Mouse (Mus musculus): ENCODE measurements around the gene Pde8b.
"Not testable (repeated sequence)": the region's sequence is repeated elsewhere in the genome, so short reads cannot be mapped to it uniquely, and the experiment has no call there.

Pde8b gene

DNA sequence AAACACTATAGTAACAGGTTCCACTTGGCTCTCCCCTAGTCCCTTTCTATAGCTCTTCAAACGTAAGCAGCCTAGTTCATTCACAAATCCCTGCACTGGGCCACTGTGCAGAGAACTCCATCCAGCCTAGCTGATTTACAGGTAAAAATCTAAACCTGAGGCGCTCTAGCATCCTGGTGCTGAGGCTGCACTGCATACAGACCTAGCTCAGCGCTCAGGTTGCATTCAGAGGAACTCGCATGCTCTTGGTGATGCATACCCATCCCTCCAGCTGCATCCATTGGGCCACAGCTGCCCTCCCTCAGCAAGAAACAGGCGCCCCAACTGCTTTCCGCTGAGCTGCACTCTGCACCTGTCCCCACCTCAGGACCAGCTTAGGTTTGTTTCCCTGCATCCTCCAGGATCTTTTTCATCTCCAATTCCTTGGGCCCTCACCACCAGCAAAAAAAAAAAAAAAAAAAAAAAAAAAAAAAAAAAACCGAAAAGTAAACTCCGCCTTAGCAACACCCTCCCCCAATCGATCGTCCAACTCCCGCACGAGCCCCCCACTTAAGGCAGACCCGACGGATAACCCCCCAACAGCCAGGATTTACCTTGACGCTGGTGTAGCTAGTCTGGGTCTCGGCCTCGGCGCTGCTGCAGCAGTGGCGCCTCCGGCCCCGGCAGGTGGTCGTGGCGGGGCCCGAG, 28.1 kb downstream of the Pde8b start:
- DNase-seq (ENCODE audit: extremely low read depth, insufficient read length, low spot score) = no peak

DNA sequence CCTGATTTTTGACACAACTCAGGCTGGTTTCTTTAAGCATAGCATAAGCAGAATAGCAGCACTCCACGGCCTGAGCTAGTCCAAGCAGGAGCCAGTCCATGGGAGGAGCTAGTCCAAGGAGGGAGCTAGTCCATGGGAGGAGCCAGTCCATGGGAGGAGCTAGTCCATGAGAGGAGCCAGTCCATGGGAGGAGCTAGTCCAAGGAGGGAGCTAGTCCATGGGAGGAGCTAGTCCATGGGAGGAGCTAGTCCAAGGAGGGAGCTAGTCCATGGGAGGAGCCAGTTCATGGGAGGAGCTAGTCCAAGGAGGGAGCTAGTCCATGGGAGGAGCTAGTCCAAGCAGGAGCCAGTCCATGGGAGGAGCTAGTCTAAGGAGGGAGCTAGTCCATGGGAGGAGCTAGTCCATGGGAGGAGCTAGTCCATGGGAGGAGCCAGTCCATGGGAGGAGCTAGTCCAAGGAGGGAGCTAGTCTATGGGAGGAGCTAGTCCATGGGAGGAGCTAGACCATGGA, 34.4 kb downstream of the Pde8b start:
- not testable (repeated sequence) for DNase-seq (ENCODE audit: extremely low read depth, insufficient read length, low spot score)

DNA sequence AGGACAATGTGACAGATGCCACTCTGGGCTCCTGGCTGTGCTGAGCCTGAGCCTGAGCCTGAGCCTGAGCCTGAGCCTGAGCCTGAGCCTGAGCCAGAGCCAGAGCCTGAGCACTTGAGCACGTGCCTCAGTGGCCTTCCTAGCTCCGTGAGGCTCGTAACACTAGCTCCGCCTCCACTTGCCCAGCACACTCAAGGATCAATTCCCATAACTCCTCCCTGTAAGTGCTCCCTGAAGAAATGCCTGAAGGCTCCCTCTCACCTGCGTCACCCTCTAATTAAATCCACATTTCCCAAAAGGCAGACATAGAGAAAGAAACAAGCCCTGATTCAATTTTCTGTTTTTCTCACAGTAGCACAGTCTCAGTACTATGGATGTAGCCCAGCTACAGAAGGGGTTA, 37.8 kb downstream of the Pde8b start:
- DNase-seq (ENCODE audit: extremely low read depth, insufficient read length, low spot score) = no peak

DNA sequence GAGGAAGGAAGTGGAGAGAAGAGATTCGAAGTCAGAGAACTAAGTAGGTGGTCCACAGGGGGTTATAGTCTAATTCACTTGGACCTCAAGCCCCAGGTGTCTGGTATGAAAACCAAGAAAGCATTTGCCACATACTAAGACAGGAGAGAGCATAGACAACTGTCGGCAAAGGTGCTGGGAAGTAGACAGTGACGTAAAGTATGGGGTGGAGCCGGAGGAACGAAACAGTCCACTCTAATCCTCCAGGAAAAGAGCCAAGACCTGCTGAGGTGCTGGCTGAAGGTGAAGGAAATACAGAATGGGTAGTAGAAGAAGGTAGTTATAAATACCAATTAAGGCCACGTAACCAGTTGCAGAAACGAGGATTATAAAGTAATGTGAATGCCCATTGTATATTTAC, 42.8 kb downstream of the Pde8b start:
- not testable (repeated sequence) for DNase-seq (ENCODE audit: extremely low read depth, insufficient read length, low spot score)

DNA sequence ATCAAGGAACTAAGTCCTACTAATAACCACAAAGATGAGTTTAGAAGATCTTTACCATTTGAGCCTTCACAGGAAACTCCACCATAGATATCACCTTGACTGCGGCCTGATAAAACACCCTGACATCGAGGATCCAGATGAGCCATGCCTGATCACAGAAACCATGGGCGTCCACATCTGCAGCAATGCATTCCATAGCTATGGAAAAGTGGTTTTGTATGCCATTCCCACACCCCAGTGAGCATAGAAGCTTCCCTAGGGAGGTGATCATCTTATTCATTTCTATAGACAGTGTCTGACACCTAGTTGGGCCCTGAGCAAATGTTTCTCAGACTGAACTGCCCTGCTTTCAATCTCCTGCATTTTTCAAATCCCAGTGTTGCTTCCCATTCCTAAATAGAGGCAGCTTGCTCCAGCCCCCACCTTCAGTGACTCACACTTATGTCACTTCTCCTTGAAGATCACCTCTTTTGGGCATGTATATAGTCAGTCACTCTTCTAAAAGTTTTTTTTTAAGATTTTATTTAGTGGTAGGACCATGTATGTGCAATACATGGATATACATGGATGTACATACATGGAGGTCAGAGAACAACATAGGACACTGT, 47.9 kb downstream of the Pde8b start:
- no peak for DNase-seq (ENCODE audit: extremely low read depth, insufficient read length, low spot score)

DNA sequence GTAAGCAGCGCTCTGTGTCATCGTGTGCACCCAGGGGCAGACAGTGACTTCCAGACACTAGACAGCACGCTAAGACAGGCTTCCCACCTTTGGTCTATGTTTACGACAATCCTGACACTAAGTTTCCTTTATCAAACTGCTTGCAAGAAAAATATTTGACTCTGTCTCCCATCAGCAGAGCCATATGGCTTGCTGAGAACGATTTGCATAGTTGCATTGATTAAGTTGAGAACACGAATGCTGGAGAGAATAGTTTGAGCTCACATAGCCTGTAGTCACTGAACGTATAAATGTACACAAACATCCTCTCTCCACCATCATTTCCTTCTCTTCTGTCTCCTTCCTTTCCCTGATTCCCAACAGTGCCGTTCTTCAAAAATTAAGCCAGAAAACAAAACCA, 49.3 kb downstream of the Pde8b start:
- DNase-seq (ENCODE audit: extremely low read depth, insufficient read length, low spot score) = no peak

DNA sequence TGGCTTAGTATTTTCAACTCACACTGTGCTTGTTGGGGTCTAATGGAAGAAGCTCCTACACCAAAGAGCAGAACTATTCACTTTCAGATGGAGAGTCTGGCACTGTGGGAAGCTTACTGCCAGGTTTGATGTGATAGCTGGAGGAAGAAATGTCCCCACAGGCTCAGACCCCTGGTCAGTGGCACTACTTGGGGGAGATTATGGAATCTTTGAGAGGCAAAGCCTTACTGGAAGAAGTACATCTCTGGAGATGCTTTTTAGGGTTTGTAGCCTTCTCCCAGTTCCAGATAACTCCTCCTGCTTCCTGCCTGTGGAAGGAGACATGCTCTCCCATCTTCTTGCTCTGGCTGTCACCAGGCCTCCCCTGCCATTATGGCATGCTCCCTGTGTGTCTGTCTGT, 50.1 kb downstream of the Pde8b start:
- no peak for DNase-seq (ENCODE audit: extremely low read depth, insufficient read length, low spot score)

DNA sequence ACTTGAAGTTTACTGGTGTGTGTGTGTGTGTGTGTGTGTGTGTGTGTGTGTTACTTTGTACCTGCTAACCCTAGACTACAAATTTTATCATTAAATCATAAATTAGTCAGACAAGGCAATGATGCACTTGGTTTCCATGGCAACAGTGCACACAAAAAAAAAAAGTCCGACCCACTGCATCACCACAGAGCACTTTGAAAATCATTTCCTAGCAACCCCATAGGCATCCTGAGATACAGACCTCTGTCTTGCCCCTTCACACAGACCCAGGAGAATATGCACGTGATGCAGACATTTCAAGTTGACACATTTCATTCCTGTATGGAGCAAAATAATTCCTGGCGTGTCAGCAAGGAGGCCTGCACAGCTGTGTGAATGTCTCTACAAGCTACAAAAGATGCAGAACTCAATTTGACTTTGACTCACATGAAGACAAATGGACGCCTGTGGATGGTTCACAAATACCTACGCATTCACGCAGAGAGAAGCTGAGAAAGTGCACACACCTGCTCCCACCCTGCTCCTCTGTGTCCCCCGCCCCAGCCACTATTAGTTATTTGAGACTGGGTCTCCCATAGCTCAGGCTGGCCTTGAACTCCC, 53.9 kb downstream of the Pde8b start:
- DNase-seq (ENCODE audit: extremely low read depth, insufficient read length, low spot score) = no peak

DNA sequence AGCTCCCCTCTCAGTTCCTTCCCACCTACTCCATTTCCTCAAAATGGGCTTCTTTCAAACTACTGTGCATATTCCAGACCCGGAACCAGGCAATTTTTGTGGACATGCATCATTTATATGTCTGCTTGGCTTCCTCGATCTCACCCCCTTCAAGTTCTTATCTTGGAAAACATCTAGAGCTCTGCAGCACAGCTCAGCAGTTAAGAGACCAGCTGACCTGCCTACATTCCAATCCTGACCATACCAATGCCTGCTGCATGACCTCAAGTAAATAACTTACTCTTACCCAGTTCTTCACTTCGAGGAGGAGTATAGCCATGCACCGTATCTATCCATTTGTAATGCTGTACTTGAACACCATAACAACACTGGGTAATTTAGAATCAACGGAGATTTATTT, 58.2 kb downstream of the Pde8b start:
- DNase-seq (ENCODE audit: extremely low read depth, insufficient read length, low spot score) = no peak

DNA sequence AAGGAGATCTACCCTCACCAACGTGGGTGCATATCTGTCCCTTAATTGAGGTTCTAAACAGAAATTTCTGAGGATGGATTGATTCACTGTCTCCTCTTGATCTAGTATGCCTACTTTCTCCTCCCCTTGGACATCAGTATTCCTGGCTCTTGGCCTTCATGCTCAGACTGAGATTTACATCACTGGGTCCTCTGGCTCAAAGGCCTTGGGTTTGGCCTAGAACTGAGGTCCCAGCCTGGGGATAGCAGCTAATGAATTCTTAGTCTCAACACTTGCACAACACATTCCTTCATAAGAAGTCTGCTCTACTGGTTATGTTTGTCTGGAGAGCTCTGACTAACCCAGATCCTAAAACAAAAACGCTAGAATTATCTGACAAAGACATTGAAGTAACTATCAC, 61.0 kb downstream of the Pde8b start:
- DNase-seq (ENCODE audit: extremely low read depth, insufficient read length, low spot score) = no peak

DNA sequence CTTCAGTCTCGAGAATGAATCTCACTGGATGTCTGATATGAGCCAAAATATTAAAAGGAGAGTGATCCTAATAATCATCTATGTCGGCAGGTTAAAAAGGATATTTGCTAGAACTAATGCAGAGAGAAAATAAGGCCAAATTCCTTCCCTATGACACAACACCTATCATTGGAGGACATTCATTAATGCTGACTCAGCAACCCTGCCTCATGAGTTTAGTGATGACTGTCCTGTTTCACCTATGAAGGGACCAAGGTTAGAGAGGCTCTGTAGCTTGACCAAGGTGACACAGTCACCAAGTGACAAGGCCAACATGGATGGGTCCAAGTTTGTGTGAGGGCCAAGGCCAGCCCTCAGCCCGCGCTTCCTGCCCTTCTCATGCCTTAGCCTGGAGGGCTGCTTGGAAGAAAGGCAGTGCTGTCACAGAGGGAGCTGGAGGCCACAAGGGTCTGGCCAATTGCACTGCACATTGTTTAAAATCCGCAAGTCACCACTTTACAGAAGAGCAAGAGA, 62.9 kb downstream of the Pde8b start:
- no peak for DNase-seq (ENCODE audit: extremely low read depth, insufficient read length, low spot score)

DNA sequence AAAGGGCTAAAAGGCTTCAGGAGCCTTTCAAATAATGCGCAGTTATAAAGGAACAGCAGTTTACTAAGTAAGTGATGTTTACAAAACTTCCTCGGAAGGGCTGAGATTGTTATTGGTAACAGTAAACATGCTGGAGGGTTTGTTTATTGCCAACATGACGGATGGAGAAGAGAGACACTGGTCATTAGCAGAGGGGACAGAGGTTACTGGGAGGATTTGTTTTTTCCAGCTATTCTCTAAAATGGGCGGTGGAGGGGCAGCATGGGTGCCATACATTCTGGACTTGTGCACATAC, 63.4 kb downstream of the Pde8b start:
- DNase-seq (ENCODE audit: extremely low read depth, insufficient read length, low spot score) = no peak

DNA sequence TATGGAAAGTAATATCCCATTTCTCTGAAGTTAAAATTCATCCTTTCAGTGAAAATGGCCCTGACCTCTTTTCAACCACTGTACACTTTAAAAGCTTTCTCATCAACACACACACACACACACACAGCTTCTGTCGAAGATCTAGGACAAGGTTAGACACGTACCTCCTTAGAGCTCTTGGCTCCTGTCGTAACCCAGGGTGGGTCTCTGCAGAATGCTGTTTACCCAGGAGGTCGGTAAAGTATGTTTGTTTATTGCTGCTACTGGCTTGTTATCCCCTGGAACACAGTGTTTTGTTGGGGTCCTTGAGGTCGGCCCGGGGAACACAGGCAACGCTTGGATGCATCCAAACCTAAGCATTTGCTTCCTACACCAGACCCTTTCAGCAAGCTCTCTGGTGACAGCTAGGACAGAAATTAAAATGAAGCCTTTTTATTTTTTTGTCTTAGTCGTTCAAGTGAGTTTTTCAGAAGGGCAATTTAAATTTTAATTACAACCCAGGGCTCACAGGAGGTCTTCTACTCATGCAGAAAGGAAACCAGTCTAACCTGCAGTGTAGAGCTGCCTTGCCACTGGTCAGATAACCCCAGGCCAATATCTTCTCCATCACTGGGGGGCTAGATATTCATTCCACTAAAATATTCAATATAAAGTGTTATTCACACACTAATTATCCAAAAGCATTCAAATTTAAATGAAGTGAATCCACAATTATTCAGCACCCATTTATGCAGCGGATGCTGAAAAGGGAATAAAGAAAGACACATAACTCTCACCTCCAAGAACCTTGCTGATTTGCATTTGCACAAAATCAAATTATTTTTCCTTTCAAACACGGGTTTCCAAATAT, 64.0 kb downstream of the Pde8b start:
- DNase-seq (ENCODE audit: extremely low read depth, insufficient read length, low spot score) = no peak

DNA sequence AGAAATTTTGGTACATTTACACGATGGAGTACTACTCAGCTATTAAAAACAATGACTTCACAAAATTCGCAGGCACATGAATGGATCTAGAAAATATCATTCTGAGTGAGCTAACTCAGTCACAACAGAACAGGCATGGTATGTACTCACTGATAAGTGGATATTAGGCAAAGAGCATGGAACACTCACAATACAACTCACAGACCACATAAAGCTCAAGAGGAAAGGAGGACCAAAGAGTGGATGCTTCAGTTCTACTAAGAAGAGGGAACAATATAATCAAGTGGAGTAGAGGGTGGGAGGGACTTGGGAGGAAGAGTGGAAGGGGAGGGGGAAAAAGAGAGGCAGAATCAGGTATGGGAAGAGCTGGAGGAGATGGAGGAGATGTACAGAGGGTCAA, 66.5 kb downstream of the Pde8b start:
- no peak for DNase-seq (ENCODE audit: extremely low read depth, insufficient read length, low spot score)

DNA sequence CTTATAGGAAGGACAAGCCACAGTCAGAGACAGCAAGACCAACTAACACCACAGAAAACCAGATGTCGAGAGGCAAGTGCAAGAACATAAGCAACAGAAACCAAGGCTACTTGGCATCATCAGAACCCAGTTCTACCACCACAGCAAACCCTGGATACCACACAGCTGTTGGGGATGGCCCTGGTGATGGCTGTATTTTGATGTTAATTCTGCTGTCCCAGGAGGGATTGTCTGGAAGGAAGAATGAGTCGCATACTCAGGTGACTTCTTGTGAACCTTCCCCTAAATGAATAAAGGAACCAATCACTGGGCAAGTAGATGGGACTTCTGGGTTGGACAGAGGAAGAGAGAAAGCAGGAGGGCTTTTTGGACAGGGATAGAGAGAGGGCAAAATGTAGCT, 69.9 kb downstream of the Pde8b start:
- no peak for DNase-seq (ENCODE audit: extremely low read depth, insufficient read length, low spot score)

DNA sequence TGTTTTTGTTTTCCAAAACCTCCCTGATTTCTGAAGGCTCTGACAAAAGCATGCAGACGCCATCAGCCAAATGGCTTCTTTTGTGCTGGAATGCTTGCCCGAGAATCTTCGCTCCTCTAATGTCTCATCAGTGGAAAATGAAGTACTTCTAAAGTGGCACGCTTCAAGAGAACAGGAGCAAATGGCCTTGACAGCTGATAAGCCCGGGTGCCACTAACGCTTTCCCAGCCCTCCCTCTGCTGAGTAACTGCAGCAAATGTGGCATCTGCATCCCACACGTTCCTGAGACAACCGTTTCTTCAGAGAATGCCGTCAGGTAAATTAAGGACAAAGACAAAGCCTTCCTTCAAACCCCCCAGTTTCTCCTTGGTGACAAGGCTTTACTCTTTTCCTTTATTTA, 72.8 kb downstream of the Pde8b start:
- no peak for DNase-seq (ENCODE audit: extremely low read depth, insufficient read length, low spot score)

DNA sequence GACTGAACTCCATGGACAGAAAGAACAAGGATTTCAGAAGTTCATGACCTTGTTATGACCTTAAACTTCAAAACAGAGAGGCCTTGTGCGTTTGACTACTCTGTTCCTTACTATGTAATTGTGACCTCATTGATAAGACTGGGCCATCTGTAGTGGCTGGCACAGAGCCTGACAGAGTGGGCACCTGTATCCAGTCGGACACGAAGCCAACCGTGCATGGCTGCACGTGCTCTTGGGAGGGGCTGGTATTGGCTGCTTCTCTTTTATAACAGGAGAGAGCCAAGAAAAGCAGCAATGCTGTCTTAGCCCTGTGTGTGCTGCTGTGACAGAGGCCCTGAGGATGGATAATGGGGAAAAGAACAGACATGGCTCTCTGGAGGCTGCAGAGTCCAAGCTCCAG, 73.7 kb downstream of the Pde8b start:
- no peak for DNase-seq (ENCODE audit: extremely low read depth, insufficient read length, low spot score)

DNA sequence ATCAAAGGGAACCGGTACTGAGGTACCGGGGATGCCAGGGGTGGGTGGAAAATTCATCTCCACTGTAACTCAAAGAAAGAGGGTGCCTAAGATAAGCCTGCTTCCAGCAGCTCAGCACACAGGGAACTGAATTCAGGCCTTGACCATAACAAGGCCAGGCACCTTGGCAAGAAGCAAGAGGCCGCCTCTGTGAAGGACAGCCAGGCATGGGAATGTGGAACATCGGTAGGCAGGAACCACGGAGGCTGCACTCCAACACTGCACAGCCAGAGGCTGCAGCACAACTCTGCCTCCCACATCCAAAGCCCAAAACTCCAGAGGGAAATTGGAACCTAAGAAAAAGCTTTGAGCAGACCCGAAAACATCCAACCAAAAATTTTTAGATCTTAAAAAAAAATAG, 75.9 kb downstream of the Pde8b start:
- no peak for DNase-seq (ENCODE audit: extremely low read depth, insufficient read length, low spot score)

DNA sequence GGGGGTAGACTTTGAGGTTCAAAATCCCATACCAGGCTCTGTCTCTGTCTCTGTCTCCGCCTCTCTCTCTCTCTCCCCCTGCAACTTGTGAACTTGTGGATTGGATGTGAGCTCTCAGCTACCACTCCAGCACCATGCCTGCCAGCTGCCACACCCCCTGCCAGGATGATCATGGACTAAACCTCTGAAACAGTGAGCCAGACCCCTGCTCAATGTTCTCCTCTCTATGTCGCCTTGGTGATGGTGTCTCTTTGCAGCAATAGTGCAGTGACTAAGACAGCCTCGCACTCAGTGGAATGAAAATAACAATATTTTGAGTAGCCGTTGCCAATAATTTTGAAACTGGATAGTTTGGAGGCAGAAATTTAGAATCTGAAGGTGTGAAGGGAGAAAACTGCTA, 77.8 kb downstream of the Pde8b start:
- no peak for DNase-seq (ENCODE audit: extremely low read depth, insufficient read length, low spot score)

DNA sequence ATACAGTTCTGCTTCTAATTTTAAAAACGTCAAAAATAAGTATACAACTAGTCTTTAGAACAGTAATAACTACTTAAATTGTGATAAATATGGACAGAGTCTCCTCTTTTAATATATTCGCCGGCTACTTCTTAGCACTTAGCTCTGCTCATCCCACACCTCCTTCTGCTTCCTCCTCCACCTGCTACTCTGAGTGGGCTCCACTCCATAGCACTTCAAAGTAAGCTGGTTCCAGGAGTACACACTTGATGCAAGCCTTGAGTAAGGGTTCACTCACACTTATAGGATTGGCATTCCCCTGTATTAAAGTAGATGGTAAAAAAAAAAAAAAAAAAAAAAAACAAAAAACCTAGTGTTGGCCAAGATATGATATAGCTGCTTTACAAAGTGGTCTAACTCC, 89.9 kb downstream of the Pde8b start:
- no peak for DNase-seq (ENCODE audit: extremely low read depth, insufficient read length, low spot score)

DNA sequence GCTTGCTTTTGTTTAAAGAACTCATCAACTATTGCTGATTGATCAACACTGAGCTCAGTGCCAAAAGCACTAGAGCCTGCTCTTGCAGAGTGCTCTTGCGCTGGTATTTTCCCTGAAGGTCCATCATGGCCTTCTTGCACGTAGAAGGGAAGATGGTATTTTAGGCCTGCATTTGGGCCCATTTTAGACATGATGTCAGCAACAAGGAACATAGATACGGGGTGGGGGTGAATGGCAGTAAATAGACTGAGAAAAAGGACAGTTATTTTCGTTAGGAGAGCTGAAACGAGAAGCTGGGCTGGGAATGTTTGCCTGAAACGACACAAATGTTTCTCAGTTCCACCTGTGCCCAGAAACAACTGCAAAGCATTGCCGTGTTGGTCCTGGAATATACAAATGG, 91.2 kb downstream of the Pde8b start:
- DNase-seq (ENCODE audit: extremely low read depth, insufficient read length, low spot score) = no peak

All from 3134 (cell line).